Mouse (Mus musculus) thymus, adult 2 months (tissue): ENCODE results near the gene Farp1.

ENCODE experiments used
- CTCF ChIP-seq: fragments of 200-500 bp; IDR thresholded peaks from 2 replicates; pipeline ENCODE4 v1.5.1; 2012; ENCODE audit warnings: mild to moderate bottlenecking, control low read depth, low read length, moderate library complexity, borderline replicate concordance; ENCODE audit not compliant: control insufficient read depth, poor library complexity, insufficient read depth; ENCODE audit errors: extremely low read depth
- POLR2A ChIP-seq: fragments of 200-500 bp; IDR thresholded peaks from 2 replicates; pipeline ENCODE4 v1.6.1; 2012; ENCODE audit warnings: mild to moderate bottlenecking, low read length, control low read depth, moderate library complexity; ENCODE audit not compliant: control insufficient read depth, poor library complexity, insufficient read depth; ENCODE audit errors: extremely low read depth

DNA sequence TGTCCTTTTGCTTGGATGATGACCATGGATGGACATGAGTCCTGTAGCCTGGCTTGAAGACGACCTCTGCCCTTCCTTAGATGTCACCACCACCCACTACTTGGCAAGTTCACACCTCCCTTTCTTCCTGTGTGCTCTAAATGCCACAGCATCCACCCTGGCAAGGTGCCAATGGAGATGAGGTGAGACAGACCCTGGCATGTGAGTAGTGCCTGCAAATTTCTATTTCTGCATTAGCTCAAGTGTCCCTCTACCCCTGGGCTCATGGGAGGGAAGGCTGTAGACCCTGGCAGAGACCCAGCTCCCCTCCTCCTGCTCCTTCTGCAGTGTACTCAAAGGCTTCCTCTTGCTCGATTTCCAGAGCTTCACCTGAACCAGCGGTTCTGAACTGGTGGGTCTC, 279.9 kb downstream of the Farp1 start:
- TF ChIP-seq CTCF (no peak), POLR2A (no peak)
